Mouse (Mus musculus): ENCODE measurements around the gene Mast4.

Mast4 gene

DNA sequence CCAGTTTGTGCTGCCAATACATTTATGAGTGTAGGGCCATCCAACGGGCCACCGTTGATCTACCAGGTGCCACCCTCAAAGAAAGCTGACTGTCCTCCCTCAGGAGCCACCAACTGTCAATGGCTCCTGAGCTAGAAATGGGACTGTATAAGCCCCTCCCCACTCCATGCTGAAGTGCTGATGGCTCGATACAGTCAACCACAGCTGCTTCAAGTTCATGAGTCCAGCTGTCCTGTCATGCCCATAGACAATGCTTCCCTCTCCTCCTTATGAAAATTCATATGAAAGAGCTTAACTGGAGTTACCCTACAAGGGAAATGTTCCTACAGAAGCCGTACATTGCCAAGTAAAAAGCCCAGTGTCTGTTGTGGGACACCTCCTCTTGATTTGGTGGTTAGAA lies 93.2 kb downstream of the Mast4 start:
- DNase-seq (ENCODE audit: low spot score in 2 of 2), result no peak

DNA sequence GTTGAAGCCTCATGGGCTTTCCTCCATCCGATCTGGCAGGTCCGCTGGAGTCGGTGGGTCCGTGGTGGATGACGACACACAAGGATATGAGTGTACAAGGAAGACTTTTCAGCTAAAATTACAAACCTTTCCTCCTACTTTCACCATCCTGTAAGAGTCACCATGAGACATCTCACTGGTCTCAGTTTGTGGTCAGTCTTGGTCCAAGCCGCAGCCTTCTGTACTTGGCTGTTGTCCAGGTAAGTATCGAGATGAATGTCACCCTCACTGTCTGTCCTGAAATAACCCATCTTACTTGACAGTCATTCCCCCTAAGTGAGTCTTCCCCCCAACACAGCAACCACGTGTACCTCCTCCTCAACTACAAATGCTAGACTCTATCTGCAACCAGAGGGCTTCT lies 94.6 kb downstream of the Mast4 start:
- no peak for DNase-seq (ENCODE audit: low spot score in 2 of 2)

DNA sequence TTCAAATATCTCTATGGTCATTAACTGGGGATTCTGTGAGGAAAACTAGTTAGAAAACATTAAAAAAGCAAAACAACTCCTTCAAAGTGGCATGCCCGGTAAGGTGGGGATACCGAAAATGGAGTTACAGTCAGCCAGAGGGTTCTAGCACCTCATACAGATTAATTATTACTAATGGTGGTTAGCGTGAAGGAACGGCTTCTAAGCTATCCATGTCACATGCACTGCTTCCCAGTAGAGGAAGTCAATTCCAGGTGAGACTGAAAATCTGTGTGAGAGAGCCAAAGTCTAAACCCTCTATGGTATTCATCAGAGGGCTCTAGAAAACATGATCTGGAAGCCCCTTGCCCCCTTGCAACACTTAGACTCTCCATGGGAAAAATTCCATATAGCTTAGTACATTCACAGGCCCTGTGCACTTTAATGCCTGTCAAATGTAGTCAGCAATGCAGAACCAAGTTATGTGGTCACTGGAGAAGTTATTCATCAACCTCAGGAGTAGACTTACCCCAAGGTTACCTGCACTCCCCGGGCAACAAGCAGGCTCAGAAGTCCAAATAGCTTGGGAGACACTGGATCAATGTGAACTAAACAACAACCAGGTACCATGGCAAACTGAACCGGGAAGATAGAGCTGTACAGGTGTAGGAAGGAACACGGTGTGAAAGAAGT lies 96.1 kb downstream of the Mast4 start:
- DNase-seq (ENCODE audit: low spot score in 2 of 2), result no peak

DNA sequence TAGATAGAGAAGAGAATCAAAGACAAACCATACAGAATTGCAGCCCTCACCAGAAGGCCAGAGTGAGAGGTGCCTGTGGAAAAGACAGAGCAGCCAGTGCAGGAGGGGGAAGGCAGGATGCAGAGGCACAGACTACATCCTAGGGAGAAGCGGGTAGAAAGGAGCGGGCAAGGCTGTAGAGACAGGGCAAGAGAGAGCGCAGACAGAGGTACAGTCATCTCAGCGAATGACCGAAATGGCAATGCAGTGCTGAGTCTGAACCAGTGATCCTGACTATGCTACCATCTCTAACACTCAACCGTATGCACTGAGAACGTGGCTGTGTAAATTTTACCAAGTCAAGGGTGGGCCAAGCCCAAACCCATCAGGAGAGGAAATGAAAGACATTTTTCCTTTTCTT lies 102.1 kb downstream of the Mast4 start:
- no peak for DNase-seq (ENCODE audit: low spot score in 2 of 2)

DNA sequence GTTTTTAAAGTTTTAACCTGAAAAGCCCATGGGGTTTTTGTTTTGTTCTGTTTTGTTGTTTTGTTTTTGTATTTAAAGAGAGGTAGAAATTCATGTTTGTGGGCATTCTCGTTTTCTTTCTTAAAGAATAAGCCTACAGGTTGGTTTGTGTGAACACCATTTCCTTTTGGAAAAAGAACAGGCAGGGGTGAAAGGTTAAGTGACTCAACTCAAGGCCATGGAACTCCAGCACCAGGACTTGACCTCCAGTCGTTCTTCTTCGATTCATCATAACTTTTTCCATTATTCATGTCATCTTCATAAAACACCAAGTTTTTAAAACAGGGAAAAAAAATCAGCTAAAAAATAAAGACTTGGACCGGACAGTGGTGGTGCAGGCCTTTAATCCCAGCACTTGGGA lies 105.2 kb downstream of the Mast4 start:
- no peak for DNase-seq (ENCODE audit: low spot score in 2 of 2)

DNA sequence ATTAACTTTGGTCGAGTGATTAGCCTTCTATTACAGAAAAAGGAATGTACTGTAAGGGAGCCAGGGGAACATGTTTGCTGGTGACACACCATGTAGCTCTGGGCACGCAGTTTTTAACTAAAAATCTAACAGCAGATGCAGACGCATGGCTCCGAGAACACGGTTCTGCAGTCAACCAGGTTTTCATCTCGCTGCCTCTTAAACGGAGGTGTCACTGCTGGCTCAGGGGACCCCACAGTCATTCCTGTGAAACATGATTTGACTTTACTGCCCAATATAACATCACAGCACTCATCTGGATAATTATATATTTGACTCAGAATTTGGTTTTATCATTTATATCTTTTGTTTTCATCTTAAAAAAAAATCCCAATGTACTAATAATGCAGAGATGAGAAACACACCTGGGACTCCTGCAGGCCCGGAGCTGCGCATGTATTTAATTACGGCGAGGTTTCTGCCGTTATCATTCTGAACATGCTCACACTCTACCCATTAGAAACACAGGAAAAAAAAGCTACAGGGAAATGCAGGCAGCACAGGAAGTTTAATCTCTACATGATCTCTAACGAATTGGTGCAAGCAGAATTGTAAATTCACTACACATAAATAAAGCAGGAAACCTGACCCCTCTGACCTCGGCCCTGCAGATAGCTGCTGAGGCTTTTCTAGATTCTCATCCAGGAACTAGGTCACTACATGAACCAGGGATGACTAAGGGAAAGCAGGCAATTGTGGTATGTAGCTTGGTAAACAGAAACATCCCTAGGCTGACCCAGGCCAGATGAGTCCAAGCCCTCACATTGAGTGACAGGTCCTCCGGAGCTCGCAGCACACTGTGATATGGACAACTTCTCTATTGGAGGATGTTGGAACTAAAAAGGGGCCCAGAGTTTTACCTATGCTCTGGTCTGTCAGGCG lies 108.1 kb downstream of the Mast4 start:
- DNase-seq (ENCODE audit: low spot score in 2 of 2), result no peak

DNA sequence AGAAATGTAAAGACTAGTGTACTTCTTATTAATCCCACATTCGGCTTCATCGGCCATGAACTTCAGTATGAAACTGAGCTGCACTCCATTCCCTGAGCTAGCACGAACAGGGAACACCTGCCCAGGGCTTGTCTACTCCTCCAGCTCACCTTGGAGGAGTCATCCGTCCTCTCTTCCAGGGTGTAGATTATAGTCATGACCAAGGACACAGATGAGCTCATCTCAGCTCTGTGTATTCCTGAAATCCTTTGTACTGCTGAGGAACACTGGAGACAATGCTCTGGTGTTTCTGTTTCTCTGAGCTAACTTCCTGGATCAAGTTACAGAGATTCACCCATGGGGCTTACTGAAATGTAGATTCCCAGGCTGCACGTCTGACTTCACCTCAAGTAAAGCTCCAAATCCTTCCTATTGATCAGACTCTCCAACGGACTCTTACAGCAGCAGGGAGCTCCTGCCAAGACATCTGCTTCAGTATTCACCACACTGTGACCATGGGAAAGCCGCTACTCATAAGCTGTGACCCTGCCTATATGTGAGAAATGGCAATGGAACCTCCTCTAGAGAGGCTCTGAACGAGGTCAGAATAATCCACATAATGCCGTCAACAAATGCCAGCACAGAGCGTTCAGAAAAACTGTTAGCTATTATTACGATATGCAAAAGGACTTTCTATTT lies 108.9 kb downstream of the Mast4 start:
- no peak for DNase-seq (ENCODE audit: low spot score in 2 of 2)

DNA sequence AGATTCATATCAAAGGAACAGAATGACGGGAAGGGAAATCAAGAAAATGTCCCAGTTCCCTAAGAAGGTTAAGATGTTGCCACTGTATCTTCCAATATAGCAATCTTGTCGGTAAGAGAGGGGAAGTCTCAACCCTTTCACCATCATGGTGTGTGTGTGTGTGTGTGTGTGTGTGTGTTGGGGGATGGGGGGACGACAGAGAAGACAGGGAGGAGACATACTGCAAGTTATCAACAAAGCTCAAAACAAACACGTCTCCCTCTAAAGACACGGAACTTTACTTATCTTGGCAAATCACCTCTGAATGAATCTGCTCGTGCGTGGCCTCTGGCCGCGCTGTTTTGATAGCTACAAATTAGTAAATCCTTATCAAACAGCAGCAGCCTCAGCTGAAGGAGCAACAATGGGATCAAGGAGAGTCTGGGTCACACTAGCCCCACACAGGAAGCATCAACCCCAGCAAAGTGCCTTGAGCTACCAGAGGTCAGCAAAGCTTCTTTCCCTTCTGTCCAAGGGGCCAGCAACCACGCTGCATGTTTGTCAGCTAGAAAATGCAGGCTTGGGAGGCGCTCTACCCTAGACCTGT lies 113.7 kb downstream of the Mast4 start:
- no peak for DNase-seq (ENCODE audit: low spot score in 2 of 2)

DNA sequence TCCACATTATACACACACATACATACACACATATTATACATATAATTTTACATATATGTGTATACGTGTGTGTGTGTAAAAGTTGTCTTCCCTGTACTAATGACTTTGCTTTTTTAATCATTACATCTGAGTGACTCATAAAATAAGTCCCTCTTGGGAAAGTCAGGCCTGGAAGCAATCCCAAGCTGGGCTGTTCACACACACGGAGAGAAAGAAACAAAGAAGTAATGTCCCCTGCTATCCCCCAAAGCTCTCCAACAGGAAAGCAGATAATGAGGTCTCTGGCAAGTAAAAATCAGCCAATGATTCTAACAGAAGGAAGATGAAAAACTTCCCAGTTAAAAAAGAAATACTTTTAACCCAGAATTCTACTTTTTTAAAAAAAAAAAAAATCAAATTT lies 114.3 kb downstream of the Mast4 start:
- DNase-seq (ENCODE audit: low spot score in 2 of 2), result no peak

DNA sequence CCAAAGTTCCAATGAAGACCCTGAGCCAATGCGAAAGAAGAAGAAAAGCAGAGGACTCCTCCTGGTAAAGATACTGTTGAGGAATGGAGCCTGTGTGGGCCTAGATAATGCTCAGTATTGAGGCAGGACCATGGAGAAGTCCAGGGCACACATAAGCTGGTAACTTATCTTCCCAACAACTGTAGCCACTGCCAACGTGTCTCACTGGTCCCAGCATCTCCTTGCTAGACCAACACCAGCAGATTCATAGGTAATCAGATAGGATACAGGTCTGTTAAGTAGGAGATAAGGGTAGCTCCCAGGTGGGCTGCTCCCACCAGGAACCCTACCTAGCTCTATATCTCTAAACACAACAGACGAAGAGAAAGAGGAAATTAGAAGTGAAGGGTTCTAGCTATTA lies 116.8 kb downstream of the Mast4 start:
- no peak for DNase-seq (ENCODE audit: low spot score in 2 of 2)

DNA sequence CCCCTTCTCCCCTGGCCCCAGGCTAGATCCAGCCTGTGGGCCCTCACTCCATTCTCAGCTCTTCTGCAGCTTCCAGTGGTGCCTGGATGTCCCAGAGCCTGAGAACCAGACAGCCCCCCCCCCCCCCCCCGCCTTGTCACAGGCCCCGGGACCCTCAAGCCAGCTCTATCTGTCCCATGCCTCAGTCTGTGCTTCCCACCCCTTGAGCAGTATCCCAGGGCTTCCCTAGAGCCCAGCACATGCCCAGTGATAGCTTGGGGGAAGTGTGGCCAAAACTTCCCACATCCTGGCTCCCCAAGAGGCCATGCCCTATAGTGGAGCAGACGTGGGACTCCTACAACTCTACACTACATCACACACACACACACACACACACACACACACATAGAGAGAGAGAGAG lies 119.8 kb downstream of the Mast4 start:
- DNase-seq (ENCODE audit: low spot score in 2 of 2), result no peak

DNA sequence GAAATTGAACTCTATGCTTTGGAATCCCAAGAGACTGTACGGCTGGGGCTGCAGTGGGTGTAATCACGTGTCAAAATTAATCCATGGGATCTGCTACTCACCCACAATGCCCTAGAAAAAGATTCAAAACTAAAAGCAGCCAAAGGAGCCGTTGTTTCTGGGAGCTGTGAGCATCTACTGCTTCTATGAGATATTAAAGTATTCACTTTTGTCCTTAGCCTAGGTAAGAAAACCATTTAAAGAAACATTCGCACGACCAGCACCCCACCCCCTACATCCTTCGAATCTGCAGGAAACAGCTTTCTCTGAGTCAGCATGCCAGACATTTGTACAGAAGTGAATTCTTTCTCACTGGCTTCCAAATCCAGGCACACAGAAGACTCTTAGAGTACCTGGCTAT lies 122.3 kb downstream of the Mast4 start:
- DNase-seq (ENCODE audit: low spot score in 2 of 2), result no peak

DNA sequence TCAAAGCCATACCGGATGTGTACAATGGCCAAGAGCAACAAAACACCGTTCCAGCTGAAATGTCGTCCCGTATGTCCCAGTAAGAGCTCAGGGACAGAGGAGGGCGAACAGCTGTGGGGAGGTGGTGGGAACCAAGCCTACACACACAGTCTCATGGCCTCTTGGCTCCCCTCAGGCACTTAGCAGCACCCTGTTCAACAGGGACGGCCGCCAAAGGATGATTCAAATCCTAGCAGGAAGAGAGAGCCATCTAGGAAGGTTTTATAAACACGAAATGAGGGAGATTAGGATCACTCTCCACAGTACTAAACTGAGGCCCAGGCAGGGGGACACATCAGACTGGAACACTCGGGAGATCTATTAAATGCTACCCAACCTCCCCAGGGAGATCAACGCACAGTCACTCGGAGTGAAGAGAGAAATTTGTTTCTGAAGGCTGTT lies 122.8 kb downstream of the Mast4 start:
- peak; percentile 44 to 65 for DNase-seq (ENCODE audit: low spot score in 2 of 2)

DNA sequence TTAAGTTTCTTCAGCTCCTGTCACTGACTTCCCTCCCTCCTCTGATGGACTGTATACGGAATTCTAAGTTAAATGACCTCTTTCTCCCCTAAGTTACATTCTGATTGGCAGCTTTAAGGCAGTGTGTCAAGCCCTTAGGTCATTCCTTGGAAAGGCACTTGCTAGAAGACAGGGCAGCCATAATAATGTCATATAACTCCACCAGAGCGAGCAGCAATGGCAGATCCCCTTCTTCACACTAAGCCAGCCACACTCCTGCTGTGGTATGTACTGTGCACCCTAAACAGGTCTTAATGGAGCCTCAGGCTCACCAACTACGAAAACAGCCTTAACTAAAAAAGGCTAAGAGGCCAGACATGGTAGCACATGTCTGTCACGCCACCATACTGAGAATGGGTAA lies 123.6 kb downstream of the Mast4 start:
- no peak for DNase-seq (ENCODE audit: low spot score in 2 of 2)

DNA sequence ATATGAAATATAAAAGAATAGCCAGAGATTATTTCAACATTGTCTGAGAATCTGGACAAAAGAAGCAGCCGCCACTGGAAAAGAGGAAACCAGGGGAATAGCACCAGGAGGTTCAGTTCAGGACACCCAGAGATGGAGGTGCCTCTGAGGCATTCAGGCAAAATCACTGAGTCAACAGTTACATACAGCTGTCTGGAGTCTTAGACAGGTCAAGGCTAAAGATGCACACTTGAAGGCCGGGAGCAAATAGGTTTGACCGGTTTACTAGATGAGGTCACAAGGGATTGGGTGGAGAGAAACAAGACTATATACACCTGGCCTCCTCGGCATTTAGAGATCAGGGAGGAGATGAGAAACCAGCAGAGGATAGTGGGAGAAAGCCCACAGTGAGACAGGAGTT lies 127.1 kb downstream of the Mast4 start:
- DNase-seq (ENCODE audit: low spot score in 2 of 2), result no peak

DNA sequence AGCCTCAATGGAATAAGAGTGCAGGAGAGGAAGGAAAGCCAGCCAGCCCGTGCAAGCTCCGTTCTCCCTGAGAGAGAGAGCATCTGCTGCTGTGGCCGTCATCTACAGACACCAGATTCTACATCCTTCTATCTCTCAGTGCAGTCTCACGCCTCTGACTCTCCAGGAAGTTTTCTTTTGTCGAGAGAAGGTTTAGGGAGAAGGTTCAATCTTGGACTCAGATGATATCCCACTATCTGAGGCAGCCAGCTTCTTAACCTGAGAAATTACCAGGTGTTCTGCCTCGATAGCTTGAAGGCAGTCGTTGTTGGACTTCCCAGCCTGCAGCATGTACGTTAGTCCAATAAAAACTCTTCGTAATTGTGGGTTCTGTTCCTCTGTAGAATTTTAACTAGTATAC lies 127.7 kb downstream of the Mast4 start:
- no peak for DNase-seq (ENCODE audit: low spot score in 2 of 2)

DNA sequence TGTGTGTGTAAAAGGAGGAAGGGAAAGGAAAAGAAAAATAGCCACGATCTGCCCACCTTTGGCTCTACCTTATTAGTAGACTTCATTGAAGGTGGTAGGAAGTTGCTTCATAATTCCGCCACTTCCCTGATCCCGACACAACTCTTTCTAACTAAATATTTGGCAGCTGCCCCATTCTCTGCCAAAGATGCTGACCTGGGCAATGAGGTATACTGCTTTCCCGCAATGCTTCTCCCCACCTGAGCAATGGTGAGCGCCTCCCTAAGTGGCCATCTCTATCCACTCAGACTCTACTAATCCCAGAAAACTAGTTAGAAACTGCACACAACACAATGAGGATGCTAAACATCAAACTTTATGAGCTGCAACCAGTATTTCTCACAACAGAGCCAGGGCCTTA lies 129.1 kb downstream of the Mast4 start:
- DNase-seq (ENCODE audit: low spot score in 2 of 2), result peak in 1 of 2 experiments; percentile 26

DNA sequence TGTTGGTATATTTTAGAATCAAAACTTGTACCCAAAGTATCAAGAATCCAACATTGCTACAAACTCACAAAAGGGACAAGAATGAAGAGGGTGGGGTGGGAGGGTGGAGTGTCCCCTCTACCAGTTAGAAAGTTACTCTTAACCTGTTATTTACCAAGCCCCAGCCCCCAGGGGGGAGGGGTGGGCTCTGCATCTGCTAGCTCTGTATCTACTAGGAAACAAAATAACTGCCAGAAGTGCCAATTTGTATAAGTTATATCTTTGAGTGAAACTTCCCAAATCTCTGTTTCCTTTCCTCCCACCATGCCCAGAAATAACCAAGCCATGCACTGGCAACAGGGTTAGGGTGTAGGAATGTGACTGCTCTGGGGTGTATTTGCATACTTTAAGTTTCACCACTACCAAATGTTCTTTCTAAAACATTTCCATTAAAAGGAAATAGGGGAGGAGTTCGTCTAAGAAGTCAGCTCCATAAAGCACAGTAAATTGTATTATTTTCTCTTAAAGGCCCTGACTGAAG lies 130.9 kb downstream of the Mast4 start:
- peak in 1 of 2 experiments; percentile 22 for DNase-seq (ENCODE audit: low spot score in 2 of 2)

DNA sequence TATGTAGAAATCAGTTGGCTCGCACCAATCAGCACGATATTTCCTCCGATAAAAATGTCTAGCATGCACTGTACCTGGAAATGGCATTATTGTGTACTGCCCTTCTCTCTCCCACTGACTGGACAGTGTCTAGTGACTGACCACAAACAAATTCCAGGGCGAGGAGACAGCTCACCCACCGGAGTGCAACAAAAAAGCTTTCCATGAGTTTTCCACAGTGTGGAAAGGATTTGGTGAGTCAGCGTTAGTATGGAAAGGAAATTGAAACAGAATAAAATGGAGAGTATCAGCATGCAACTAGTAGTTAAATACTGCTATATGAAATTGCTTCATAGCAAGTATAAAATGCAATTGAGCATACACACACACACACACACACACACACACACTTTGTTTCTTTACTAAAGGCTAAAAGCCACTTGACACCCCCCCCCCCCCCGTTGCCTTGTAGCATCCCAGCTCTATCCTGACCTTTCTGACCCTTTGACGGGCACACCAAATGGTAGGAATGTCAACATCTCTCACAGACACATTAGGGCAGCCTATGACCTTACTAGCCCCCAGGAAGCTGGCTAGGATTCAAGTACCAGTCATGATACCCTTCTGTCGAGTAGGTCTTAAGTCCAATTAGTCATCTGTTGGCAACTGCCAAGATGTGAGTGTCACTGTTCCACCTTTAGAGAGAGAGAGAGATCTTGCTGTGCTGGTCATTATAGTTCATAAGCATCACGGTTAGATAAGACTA lies 133.1 kb downstream of the Mast4 start:
- DNase-seq (ENCODE audit: low spot score in 2 of 2), result peak in 1 of 2 experiments; percentile 33

DNA sequence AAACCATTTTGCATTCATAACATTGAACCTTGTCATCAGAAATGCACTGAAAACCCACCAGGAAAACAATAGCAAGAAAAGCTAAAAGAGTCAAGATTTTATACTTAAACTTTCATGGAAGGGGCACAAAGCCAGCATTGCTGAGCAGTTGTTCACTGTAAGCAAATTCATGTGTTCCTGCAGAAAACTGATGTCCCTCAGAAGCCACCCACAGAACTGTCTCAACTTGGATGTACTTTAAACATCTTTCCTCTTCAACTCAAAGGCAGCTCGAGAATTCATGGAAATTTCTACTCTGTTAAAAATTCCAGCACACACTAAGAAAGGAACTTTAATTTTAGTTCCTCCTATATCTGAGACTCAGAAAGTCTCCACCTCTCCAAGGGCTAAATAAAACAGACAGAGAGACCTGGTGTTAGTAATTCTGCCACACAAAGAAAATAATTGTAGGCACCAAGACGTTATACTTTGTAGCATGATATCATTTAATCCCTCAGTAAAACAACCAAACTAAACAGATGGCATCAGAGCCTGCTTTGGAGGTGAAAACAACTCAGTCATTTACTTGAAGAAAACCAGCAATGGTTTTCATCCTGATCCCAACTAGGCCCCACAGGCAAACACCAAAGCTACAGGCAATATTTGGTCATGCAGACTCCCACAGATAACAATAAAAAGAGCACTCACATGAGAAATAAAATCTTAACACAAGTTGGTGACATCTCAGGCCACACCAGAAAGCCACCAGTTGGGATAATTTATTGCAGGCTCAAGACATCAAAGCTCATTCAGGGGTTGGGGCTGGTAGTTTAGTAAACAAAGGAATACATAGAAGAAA lies 134.3 kb downstream of the Mast4 start:
- DNase-seq (ENCODE audit: low spot score in 2 of 2), result peak in 1 of 2 experiments; percentile 29
